Mouse (Mus musculus) midbrain, embryonic 13.5 days (tissue): ENCODE measurements around the gene Cenpv. TPM values are rescaled to one million over a fixed set of nuclear protein-coding genes. Genes with fewer than 3 reads are reported as not detected.
"Not testable (repeated sequence)": the region's sequence is repeated elsewhere in the genome, so short reads cannot be mapped to it uniquely, and the experiment has no call there.

Experiments used
- ATAC-seq: fragments of 200-750 bp; cut with Nextera tagmentation; 2 replicates; pipeline ENCODE4 v1.8.0; 2017; ENCODE audit warnings: mild to moderate bottlenecking, moderate TSS enrichment, moderate library complexity
- H3K27ac ChIP-seq: fragments of 300-500 bp; sonication (generic); 2 replicates; pipeline ENCODE4 v1.5.1; 2015; ENCODE audit warnings: inconsistent platforms, mild to moderate bottlenecking, moderate library complexity
- H3K27me3 ChIP-seq: fragments of 300-500 bp; sonication (generic); 2 replicates; pipeline ENCODE4 v1.6.1; 2015; ENCODE audit warnings: mild to moderate bottlenecking, inconsistent platforms
- H3K36me3 ChIP-seq: fragments of 300-500 bp; sonication (generic); 2 replicates; pipeline ENCODE4 v1.6.1; 2015; ENCODE audit warnings: mild to moderate bottlenecking, inconsistent platforms
- H3K4me1 ChIP-seq: fragments of 300-500 bp; sonication (generic); replicated peaks from 2 replicates; pipeline ENCODE4 v1.6.1; 2015; ENCODE audit warnings: inconsistent platforms
- H3K4me2 ChIP-seq: fragments of 300-500 bp; sonication (generic); replicated peaks from 2 replicates; pipeline ENCODE4 v1.6.1; 2015; ENCODE audit warnings: moderate library complexity, mild to moderate bottlenecking, inconsistent platforms
- H3K4me3 ChIP-seq: fragments of 300-500 bp; sonication (generic); replicated peaks from 2 replicates; pipeline ENCODE4 v1.5.1; 2015; ENCODE audit warnings: mild to moderate bottlenecking, inconsistent platforms
- H3K9ac ChIP-seq: fragments of 300-500 bp; sonication (generic); replicated peaks from 2 replicates; pipeline ENCODE4 v1.6.1; 2015; ENCODE audit warnings: mild to moderate bottlenecking, inconsistent platforms
- H3K9me3 ChIP-seq: fragments of 300-500 bp; sonication (generic); 2 replicates; pipeline ENCODE4 v1.6.1; 2016; ENCODE audit warnings: mild to moderate bottlenecking, inconsistent platforms
- WGBS: fragments of 180-500 bp; shearing (Covaris S2); methylation state at CpG from one replicate; pipeline ENCODE4 v1.1.7; 2015; 5-methylcytosine and 5-hydroxymethylcytosine counted together
- polyA plus RNA-seq: library from polyadenylated mRNA; unstranded; fragments of >200 nt; fragmentation: Nextera tagmentation; extraction: Ambion mirVana; gene quantifications from 2 replicates; pipeline ENCODE4 v1.2.1, GENCODE M21; 2015

Cenpv gene
- polyA plus RNA-seq, 1 experiment from 2014 or later, result 65.6 TPM

DNA sequence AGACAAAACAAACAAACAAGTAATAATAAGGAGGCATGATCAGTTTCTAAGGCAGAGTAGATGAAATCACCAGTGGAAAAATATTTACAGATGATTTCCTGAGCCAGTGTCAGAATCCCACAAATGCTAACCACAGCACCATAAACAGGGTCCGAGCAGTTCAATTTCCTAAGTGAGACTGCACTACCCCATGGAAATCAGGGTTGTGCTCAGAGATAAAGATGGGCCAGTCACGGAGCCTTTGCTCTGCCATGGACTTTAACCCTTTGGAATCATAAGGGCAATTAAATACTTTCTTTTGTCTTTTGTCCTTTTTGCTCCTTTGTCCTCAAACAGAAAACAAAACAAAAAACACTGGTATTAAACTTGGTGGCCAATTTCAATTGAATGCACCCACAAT is 16.8 kb downstream of the Cenpv start:
- no peak for ATAC-seq
- Histone ChIP-seq H3K4me1 (0 out of 2 replicates have a peak, but pooled peaks cover 4% of the 10 kb centered on the region), H3K9ac (no peak overlapping the region), H3K4me2 (no peak overlapping the region), H3K27me3 (no peaks in the 10 kb centered on the region), H3K36me3 (peaks cover 39% of the 10 kb centered on the region), H3K27ac (no peak overlapping the region), H3K9me3 (no peaks in the 10 kb centered on the region), H3K4me3 (no peak overlapping the region)
- 74% methylated on average over 2 of the region's 2 CpGs for WGBS

DNA sequence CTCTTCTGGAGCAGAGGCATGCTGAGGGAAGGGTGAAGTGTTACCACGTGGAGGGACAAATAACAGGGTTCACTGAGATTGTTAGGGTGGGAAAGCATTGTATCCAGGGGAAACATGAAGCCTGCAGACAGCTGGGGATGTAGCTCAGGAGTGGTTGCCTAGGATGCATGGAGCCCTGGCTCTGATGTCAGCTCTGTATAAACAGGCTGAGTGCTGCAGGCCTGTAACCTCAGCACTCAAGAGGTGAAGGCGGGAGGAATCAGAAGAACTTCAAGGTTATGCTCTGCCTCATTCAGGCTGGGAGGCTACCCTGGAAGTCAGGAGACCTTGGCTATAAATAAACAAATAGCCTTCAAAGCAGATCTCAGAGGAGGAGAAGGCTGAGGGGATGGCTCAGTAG is 20.1 kb downstream of the Cenpv start:
- peaks cover 9% of the 10 kb centered on the region for H3K36me3 ChIP-seq
- H3K4me1 ChIP-seq, result 0 out of 2 replicates have a peak, but pooled peaks cover 4% of the 10 kb centered on the region
- no peak overlapping the region for H3K9ac ChIP-seq
- H3K9me3 ChIP-seq, result no peaks in the 10 kb centered on the region
- peak; percentile 30; the same call in 1 of the 2 replicates for ATAC-seq
- 23% methylated on average over 2 of the region's 2 CpGs for WGBS
- H3K27me3 ChIP-seq, result no peaks in the 10 kb centered on the region
- H3K4me2 ChIP-seq, result no peak overlapping the region
- 0 out of 2 replicates have a peak overlapping the region, but pooled peaks have one; percentile 17 for H3K27ac ChIP-seq
- H3K4me3 ChIP-seq, result no peak overlapping the region

DNA sequence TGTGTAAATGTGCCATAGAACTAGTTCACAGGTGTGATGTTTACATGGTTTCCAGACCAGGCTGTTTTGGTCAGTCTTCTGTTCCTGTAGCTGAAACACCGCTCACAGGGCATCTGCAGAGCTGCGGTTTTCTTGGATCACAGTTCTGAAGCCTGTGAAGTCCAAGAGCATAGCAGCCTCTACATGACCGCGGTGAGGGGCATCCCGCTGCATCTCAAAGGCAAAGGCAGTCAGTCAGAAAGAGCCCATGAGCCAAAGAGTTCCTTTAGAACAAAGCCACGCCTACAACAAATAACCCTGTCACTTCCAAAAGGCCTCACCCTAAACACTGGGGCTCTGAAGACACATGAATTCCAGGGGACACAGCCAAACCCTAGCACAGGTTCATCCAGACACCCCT is 25.8 kb downstream of the Cenpv start:
- H3K36me3 ChIP-seq, result no peaks in the 10 kb centered on the region
- no peak overlapping the region for H3K4me3 ChIP-seq
- H3K9ac ChIP-seq, result no peak overlapping the region
- H3K4me1 ChIP-seq, result 0 out of 2 replicates have a peak, but pooled peaks cover 5% of the 10 kb centered on the region
- H3K27ac ChIP-seq, result no peak overlapping the region
- no peak for ATAC-seq
- no peak overlapping the region for H3K4me2 ChIP-seq
- H3K27me3 ChIP-seq, result no peaks in the 10 kb centered on the region
- WGBS, result 80% methylated on average over 6 of the region's 6 CpGs
- no peaks in the 10 kb centered on the region for H3K9me3 ChIP-seq

DNA sequence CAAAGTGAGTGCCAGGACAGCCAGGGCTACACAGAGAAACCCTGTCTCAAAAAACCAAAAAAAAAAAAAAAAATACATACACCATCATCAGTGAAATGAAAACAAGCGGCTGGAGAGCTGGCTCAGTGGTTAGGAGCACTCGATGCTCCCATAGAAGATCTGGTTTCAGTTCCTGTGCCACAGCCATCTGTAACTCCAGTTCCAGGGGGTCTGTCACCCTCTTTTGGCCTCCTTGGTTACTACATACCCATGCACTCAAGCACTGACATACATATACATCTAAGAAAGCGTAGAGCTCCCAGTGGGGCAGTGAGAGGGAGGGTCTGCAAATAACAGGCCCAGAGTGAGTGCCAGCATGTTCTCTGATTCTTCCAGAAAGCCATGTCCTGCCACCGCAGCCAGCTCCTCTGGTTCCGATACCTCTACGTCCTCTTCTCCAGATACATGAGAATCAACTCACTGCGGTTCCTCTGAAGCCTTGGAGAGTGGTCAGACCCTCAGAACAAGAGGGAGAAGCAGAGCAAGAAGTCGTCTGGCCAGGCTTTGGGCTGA is 26.5 kb downstream of the Cenpv start:
- H3K27ac ChIP-seq, result no peak overlapping the region
- no peak for ATAC-seq
- 0 out of 2 replicates have a peak, but pooled peaks cover 5% of the 10 kb centered on the region for H3K4me1 ChIP-seq
- no peak overlapping the region for H3K9ac ChIP-seq
- 94% methylated on average over 8 of the region's 8 CpGs for WGBS
- no peaks in the 10 kb centered on the region for H3K9me3 ChIP-seq
- no peaks in the 10 kb centered on the region for H3K27me3 ChIP-seq
- H3K36me3 ChIP-seq, result no peaks in the 10 kb centered on the region
- H3K4me3 ChIP-seq, result no peak overlapping the region
- H3K4me2 ChIP-seq, result no peak overlapping the region

DNA sequence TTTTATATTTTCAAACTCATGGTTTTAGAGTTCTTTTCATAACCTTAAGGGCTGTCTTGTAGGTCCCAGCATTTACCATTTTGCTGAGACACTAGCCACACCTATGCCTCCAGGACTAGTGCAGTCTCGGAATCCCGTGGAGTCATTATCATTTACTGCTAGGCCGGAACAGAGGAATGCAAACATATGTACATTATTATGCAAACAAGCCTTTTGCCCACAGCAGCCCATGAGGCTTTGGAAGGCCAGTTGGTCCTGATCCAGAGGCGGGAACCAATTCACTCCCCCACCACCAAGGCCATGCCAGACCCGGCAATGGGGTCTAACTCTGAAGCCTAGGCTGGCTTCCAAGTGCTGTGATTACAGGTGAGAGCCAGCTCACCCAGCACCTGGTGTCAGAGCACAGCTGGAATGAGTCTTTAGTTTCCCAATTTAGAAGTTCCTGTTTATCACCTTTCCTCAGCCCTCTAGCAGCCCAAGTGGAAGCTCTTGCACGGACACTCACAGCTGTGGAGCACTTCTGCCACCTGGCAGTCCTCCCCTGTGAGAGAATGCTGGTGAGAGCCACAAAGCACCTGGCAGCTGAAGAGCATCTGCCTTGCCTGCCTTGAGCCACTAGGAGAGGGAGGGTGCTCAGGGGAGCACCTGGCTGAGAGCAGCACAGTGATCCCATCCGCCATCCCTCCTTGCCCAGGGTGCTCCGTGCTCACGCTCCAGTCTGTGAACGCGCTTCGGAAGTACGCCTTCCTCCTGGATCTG is 27.4 kb downstream of the Cenpv start:
- H3K4me3 ChIP-seq, result no peak overlapping the region
- H3K4me2 ChIP-seq, result no peak overlapping the region
- no peak for ATAC-seq
- H3K27me3 ChIP-seq, result no peaks in the 10 kb centered on the region
- H3K36me3 ChIP-seq, result no peaks in the 10 kb centered on the region
- H3K9me3 ChIP-seq, result no peaks in the 10 kb centered on the region
- no peak overlapping the region for H3K27ac ChIP-seq
- H3K4me1 ChIP-seq, result 0 out of 2 replicates have a peak, but pooled peaks cover 5% of the 10 kb centered on the region
- 73% methylated on average over 13 of the region's 13 CpGs for WGBS
- H3K9ac ChIP-seq, result no peak overlapping the region

DNA sequence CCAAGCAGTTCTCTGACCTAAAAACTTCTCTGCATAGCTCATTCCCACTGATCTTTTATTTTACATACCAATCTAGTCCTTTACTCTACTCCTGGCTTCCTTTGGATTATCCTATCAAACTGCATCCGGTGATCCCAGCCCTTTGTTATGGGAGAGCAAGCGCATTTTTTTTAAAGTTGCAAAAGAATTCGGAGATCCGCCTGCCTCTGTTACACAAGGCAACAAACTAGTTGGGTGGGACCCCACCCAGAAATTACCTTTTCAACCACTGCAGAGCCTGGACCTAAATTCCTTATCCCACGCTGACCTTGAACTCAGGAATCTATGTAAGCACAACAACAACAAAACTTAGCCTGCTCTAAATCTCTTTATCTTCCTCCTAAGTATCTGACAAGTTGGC is 28.1 kb downstream of the Cenpv start:
- Histone ChIP-seq H3K9me3 (no peaks in the 10 kb centered on the region), H3K27ac (no peak overlapping the region), H3K27me3 (no peaks in the 10 kb centered on the region), H3K4me1 (0 out of 2 replicates have a peak, but pooled peaks cover 5% of the 10 kb centered on the region), H3K36me3 (no peaks in the 10 kb centered on the region), H3K4me2 (no peak overlapping the region), H3K4me3 (no peak overlapping the region), H3K9ac (no peak overlapping the region)
- WGBS, result 82% methylated on average over 5 of the region's 5 CpGs
- ATAC-seq, result no peak

DNA sequence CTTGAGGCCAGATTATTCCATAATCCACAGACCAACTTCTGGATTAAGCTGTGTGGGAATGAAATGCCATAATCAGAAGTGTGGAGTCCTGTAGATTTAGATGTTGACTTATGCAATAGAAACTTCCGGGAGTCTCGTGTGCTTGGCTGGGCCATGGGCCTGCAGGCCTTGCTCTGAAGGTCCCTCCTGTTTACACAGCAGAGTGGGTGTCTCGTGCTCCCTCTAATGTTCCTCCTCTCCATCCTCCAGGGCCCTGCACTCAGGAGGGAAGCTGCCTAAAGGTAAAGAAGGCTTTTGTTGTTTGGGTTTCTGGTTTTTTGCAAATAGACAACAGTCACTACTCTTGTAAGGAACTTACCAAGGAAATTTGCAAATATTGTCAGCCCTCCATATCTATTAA is 29.5 kb downstream of the Cenpv start:
- WGBS, result 91% methylated on average over 3 of the region's 3 CpGs
- Histone ChIP-seq H3K9ac (no peak overlapping the region), H3K36me3 (no peaks in the 10 kb centered on the region), H3K9me3 (no peaks in the 10 kb centered on the region), H3K27me3 (no peaks in the 10 kb centered on the region), H3K27ac (no peak overlapping the region), H3K4me3 (no peak overlapping the region), H3K4me2 (no peak overlapping the region), H3K4me1 (0 out of 2 replicates have a peak, but pooled peaks cover 5% of the 10 kb centered on the region)
- no peak for ATAC-seq

DNA sequence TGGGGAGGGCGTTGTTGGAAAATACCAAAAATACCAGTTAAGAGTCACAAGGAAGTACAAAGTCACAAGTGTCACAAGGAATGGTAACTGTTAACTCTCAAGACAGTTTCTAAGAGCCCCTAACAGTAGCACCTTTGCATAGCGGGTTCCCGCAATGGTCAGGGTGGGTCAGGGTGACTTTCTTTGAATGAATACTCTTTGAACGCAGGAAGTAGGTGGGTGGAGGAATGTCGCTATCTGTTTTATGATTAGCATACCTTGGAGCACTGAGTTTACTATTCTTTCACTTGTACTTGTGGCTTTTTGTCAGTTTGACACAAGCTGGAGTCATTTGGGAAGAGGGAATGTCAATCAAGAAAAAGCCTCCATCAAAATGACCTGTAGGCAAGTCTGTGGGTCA is 30.2 kb downstream of the Cenpv start:
- ATAC-seq, H3K27ac ChIP-seq, H3K4me3 ChIP-seq, H3K9me3 ChIP-seq, H3K9ac ChIP-seq, H3K36me3 ChIP-seq, H3K27me3 ChIP-seq, H3K4me2 ChIP-seq, H3K4me1 ChIP-seq: not testable (repeated sequence)
- 98% methylated on average over 5 of the region's 5 CpGs for WGBS

DNA sequence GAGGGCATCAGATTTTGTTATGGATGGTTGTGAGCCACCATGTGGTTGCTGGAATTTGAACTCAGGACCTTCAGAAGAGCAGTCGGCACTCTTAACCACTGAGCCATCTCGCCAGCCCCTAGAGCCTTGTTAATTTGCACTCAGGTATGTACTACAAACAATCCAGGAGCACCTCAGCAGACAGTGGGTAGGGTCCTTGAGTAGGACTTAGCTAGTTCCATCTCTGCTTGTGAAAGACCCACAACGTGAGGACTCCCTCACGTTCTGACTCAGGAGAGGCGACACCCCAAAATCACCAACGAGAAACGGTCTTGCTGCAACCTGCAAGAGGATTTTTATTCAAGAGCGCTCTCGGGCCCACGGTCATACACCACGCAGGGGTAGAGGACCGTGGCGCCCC is 30.7 kb downstream of the Cenpv start:
- H3K4me2 ChIP-seq, H3K27me3 ChIP-seq, H3K9ac ChIP-seq, H3K4me1 ChIP-seq, H3K9me3 ChIP-seq, H3K27ac ChIP-seq, H3K4me3 ChIP-seq, ATAC-seq, H3K36me3 ChIP-seq: not testable (repeated sequence)
- 96% methylated on average over 13 of the region's 13 CpGs for WGBS

DNA sequence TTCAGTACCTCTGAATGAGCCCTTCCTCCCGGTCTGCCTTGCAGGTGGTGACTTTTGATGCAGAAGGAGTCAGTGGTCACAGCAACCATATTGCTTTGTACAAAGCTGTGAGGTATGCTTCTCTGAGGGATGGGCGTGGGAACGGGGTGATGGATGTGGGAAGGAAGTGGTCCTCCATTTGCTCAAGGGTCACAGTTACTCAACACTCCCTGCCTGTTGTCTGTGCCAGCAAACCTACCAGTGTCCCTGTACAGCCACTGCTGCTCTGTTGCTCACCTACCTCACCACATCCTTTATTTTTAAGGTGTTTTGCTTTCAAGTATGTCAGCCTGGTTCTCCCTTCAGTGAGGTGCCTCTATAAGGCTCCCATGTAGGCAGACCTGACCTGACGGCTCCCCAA is 31.4 kb downstream of the Cenpv start:
- H3K9ac ChIP-seq, result no peak overlapping the region
- no peak for ATAC-seq
- no peak overlapping the region for H3K4me2 ChIP-seq
- no peaks in the 10 kb centered on the region for H3K9me3 ChIP-seq
- no peak overlapping the region for H3K27ac ChIP-seq
- H3K27me3 ChIP-seq, result no peaks in the 10 kb centered on the region
- no peak overlapping the region for H3K4me3 ChIP-seq
- no peaks in the 10 kb centered on the region for H3K36me3 ChIP-seq
- WGBS, result 89% methylated on average over 4 of the region's 4 CpGs
- 0 out of 2 replicates have a peak, but pooled peaks cover 5% of the 10 kb centered on the region for H3K4me1 ChIP-seq

DNA sequence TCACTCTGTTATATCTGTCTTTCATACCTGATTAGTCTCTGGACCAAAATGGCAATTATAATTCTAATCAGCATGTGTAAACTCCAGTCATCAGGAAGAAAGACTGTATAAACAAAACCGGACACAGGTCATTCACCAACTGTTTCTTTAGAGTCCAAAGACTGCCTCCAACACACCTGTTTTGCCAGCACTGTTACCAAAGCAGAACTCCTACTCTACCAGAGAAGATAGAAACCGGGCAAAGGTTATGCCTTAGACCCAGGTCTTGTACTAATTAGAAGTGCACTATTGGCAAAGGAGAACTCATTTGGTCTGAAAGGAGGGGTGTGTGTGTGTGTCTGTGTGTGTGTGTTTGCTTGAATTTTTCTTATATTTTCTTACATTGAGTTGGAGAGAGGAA is 38.5 kb downstream of the Cenpv start:
- no peak overlapping the region for H3K9ac ChIP-seq
- H3K4me3 ChIP-seq, result no peak overlapping the region
- H3K4me2 ChIP-seq, result no peak overlapping the region
- ATAC-seq, result no peak
- H3K27ac ChIP-seq, result no peak overlapping the region
- H3K27me3 ChIP-seq, result no peaks in the 10 kb centered on the region
- WGBS, result 90% methylated on average over 2 of the region's 2 CpGs
- no peaks in the 10 kb centered on the region for H3K4me1 ChIP-seq
- no peaks in the 10 kb centered on the region for H3K9me3 ChIP-seq
- no peaks in the 10 kb centered on the region for H3K36me3 ChIP-seq

DNA sequence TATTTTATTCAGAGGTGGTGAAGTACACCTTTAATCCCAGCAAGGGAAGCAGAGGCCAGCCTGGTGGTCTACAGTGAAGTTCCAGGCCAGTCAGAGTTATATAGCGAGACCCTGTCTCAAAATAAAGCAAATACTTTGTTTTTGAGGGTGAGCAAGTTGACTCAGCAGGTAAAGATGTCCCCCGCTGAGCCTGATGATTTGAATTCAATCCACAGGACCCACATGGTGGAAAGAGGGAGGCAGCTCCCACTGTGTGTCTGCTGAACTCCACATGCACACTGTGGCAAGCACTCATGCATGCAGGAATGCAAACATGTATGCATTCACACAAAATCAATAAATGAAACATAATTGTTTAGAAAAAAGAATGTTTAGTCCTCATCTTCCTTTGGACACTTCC is 40.3 kb downstream of the Cenpv start:
- Histone ChIP-seq H3K4me1 (peaks cover 7% of the 10 kb centered on the region; the same call in 1 of the 2 replicates), H3K4me2 (no peak overlapping the region), H3K27me3 (no peaks in the 10 kb centered on the region), H3K4me3 (no peak overlapping the region), H3K36me3 (no peaks in the 10 kb centered on the region), H3K9me3 (no peaks in the 10 kb centered on the region), H3K27ac (no peak overlapping the region), H3K9ac (no peak overlapping the region)
- no peak for ATAC-seq
- 76% methylated on average over 2 of the region's 2 CpGs for WGBS
